Mouse (Mus musculus): ENCODE results near the gene Patl1. TPM values are rescaled to one million over a fixed set of nuclear protein-coding genes. Genes with fewer than 3 reads are reported as not detected.

Gene Patl1
- 34.1 and 46.7 TPM in 2 replicates for total RNA-seq (2023)

DNA sequence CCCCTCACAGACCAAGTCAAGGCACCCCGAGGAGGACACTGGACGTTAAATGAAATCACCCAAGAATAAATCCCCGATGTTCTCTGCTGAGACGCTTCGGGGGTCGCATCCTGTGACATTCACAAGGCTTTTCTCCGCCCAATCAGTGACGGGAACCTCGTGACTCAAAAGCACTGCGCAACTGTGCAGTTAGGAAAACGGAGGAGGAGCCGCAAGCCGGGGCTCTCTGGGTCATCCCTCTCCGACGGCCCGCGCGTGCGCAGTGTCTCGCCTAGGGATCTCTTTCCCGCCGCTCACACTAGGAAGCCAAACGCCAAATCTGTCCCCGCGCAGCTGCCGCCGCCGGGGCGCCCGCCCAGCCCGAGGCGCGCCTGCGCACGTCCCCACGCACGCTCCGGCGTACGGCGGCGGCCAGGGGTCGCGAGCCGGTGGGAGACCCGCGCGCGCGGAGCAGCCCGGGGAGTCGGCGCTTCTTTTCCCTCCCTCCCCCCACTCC lies at the start of gene Patl1:
Gene Patl1, plus strand, starts transcription at position 363 of the 496 bp plus-strand sequence.

DNA sequence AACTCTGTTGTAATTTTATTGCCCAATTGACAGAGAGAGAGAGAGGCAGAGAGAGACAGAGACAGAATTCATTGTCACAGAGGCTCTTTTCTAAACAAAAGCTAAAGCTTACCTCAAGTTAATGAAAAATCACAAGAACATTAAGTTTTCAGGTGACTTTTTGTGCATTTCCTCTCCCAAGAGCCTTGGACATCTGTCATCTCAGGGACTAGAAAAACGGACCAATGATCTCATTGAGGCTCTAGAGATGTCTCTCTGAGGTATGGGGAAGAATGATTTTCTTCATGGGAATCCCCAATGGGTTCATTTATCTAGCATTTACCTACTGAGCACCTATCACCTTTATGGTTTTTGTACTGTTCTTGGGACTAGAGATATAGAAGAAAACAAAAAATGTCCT lies 37.2 kb upstream of the Patl1 start, which contains the start of gene Olfr1419:
Gene Olfr1419, minus strand, starts transcription at position 101 of the 400 bp plus-strand sequence.

DNA sequence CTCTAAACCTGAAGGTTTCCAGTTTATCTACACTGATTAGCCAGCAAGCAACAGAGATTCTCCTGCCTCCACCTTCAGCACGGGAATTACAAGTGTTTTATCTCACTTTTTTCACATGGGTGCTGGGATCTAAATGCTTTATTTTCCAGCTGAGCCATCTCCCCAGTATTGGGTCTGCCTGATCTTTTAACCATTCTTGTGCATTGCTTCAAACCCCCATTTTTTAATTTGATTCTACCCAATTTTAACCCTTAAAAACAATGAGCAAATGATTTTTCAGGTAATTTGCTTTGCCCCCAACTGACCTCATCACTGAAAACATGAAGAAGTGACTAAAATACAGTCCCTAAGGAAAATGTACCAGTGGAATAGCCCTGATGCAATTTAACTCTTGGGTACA lies 25.9 kb upstream of the Patl1 start, which contains the start of gene Olfr1420:
Gene Olfr1420, plus strand, starts transcription at position 301 of the 400 bp plus-strand sequence.

DNA sequence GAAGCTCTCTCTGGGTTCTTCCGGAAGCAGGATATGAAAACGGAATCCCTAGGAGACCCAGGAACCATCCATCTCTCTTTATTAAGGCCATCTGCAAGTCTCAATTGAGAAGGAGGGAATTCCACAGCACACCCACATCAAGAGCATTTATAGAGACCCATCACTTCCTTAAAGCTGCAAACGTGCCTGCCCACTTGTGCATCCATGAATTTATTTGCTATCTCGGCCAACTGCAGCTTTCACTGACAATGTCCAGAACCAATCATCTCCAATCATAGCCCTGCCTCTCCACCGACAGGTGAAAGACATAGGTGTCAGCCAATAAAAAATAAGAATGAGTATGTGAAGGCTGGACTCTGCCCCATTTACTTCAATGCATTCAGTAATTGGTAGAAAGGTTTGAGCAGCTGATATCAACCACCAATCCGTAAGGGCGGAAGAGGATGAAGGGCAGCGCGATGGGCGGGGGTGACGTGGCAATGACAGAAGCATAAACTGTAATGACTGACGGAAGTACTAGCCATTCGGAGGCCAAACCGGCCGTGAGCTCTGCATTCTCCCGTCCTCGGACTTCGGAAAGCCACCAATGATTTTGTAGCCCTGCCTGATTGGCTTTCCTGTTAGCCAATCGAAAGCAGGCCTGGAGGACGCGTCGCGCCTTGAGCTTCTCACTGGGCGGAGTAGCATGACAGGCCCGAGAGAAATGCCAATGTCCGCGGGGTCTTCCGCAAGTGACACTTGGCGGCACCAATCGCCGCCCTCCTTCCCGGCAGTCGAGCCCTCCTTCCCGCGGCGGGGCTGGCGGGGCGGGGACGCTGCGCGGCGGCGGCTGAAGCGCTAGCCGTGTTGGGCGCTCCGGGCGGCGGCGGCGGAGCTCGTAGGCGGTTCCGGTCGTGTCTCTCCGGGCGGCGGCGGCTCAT lies 53.1 kb downstream of the Patl1 start, which contains the start of gene Osbp:
Gene Osbp, plus strand, starts transcription at position 919 of the 920 bp plus-strand sequence.

Other genes with a start within 250 kb of the Patl1 start
- not detected in 2 replicates for gene Oosp1, start 221.2 kb upstream of the Patl1 start, total RNA-seq (2023)
- gene Oosp3, start 215.3 kb upstream of the Patl1 start, total RNA-seq (2023): not detected in 2 replicates
- not detected in 2 replicates for gene Gif, start 164.8 kb upstream of the Patl1 start, total RNA-seq (2023)
- 11.7 and 13.1 TPM in 2 replicates for gene Mrpl16, start 142.0 kb upstream of the Patl1 start, total RNA-seq (2023)
- 15.4 and 20.5 TPM in 2 replicates for gene Stx3, start 93.0 kb upstream of the Patl1 start, total RNA-seq (2023)
- not detected in 2 replicates for gene Olfr1417, start 73.2 kb upstream of the Patl1 start, total RNA-seq (2023)
- gene Olfr1418, start 51.3 kb upstream of the Patl1 start, total RNA-seq (2023): not detected in 2 replicates
- not detected in 2 replicates for gene Olfr1419, start 37.3 kb upstream of the Patl1 start, total RNA-seq (2023)
- not detected in 2 replicates for gene Olfr1420, start 25.8 kb upstream of the Patl1 start, total RNA-seq (2023)
- gene Osbp, start 53.5 kb downstream of the Patl1 start, total RNA-seq (2023): 33.5 and 40.1 TPM in 2 replicates
- gene Olfr1423, start 128.9 kb downstream of the Patl1 start, total RNA-seq (2023): not detected in 2 replicates
- not detected in 2 replicates for gene Olfr1424, start 150.3 kb downstream of the Patl1 start, total RNA-seq (2023)
- gene Olfr1425, start 165.3 kb downstream of the Patl1 start, total RNA-seq (2023): not detected in 2 replicates
- gene Olfr1426, start 179.6 kb downstream of the Patl1 start, total RNA-seq (2023): not detected in 2 replicates
- not detected in 2 replicates for gene Olfr1427, start 190.9 kb downstream of the Patl1 start, total RNA-seq (2023)
- gene Olfr1428, start 203.5 kb downstream of the Patl1 start, total RNA-seq (2023): not detected in 2 replicates
- gene Olfr76, start 210.8 kb downstream of the Patl1 start, total RNA-seq (2023): not detected in 2 replicates

Measured in neutrophil, adult 65 days (primary cell).